Mouse (Mus musculus): ENCODE measurements at regions not wholly inside any gene's neighbourhood (a gene's known extent, or its start where the extent isn't known, plus 50 kb on each side); places are given as distances from the start of the nearest gene placed in this dataset.
A peak's percentile ranks its signal among the peaks of the same experiment; 100 is the strongest.

GRCm38 (mm10) chr1:4687605-4688004 lies 120.1 kb upstream of the Gm37988 start:
- DNase-seq, result no peak

GRCm38 (mm10) chr1:4689096-4689495 lies 118.6 kb upstream of the Gm37988 start:
- DNase-seq, result peak in 1 of 2 experiments; percentile 38

GRCm38 (mm10) chr1:4703316-4703715 lies 104.4 kb upstream of the Gm37988 start:
- no peak for DNase-seq

GRCm38 (mm10) chr1:4706171-4706570 lies 101.5 kb upstream of the Gm37988 start:
- peak in 1 of 2 experiments; percentile 34 for DNase-seq

GRCm38 (mm10) chr1:4722333-4722931 lies 85.3 kb upstream of the Gm37988 start:
- DNase-seq, result no peak
